Mouse (Mus musculus) E14TG2a.4 (cell line): ENCODE results near the gene 1700007K13Rik.

Experiments used
- CTCF ChIP-seq: conservative IDR thresholded peaks from 2 replicates; pipeline ENCODE4 v1.5.1; 2014; ENCODE audit warnings: low read length
- NANOG ChIP-seq: IDR thresholded peaks from 2 replicates; pipeline ENCODE4 v1.6.1; 2014; ENCODE audit warnings: borderline replicate concordance, low read length, mixed read lengths
- POU5F1 ChIP-seq: IDR thresholded peaks from 2 replicates; pipeline ENCODE4 v1.6.1; 2014; ENCODE audit warnings: low read length, borderline replicate concordance

- no peak for TF ChIP-seq CTCF
- TF ChIP-seq POU5F1 = no peak
- TF ChIP-seq NANOG = no peak
These were observed 39.7 kb upstream of the 1700007K13Rik start, which contains the start of gene Gm10134 for GRCm38 (mm10) chr2:28505795-28506194.
